Mouse (Mus musculus) splenic B cell, adult 2 months (primary cell): ENCODE measurements at regions not wholly inside any gene's neighbourhood (a gene's known extent, or its start where the extent isn't known, plus 50 kb on each side); places are given as distances from the start of the nearest gene placed in this dataset.

Experiments used
- DNase-seq: peaks from one replicate; pipeline ENCODE4 v3.0.0-alpha.2; 2011; ENCODE audit warnings: low read depth, low spot score
- H3K27me3 ChIP-seq: 2 replicates; pipeline ENCODE4 v1.6.1; 2012; ENCODE audit warnings: mild to moderate bottlenecking, low read length, moderate library complexity, mixed read lengths; ENCODE audit not compliant: control insufficient read depth, poor library complexity, insufficient read depth, severe bottlenecking
- H3K36me3 ChIP-seq: 2 replicates; pipeline ENCODE4 v1.6.1; 2012; ENCODE audit warnings: mild to moderate bottlenecking, low read length, moderate library complexity, mixed read lengths; ENCODE audit not compliant: control insufficient read depth, poor library complexity, insufficient read depth, severe bottlenecking

DNA sequence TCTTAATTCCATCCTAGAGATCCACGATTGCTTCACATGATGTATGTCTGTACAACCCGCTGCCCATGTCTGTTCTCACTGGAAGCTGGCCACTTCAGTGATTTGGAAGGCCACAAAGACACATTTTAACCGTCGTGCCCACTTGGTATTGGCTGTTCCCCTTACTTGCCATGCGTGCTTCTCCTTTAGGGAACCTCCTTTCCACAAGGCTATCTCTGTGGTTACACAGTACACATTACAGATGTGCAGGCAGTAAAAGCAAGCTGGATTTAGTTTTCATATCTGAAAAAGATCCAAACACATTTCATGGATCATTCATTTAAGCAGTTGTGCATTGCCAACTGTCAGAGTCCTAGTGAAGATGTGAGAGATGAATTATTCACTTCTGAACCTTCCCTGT lies 414.7 kb upstream of the Gm26657 start:
- no peaks in the 10 kb centered on the region for H3K36me3 ChIP-seq

DNA sequence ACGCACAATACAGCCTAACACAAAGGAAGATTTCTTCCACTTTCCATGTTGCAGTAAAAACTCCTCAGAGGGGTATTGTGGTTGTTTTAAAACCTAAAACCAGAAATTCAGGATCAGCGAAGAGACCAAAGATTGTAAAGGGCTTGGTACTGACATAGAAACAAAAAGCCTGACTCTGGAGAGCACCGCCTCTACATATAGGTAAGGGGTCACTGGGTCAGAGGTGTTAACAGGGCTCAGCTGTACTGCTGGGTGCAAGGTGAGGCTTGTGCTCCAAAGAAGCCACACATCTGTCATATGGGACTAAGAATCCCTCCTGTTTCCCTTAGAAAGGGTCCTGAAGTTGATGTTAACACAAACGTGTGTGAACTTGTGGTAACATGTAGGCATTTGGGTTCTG lies 420.7 kb upstream of the Gm26657 start:
- DNase-seq = no peak
- H3K27me3 ChIP-seq = no peaks in the 10 kb centered on the region

More for the DNA sequence above, 414.7 kb upstream of the Gm26657 start:
- no peak for DNase-seq
- no peaks in the 10 kb centered on the region for H3K27me3 ChIP-seq

DNA sequence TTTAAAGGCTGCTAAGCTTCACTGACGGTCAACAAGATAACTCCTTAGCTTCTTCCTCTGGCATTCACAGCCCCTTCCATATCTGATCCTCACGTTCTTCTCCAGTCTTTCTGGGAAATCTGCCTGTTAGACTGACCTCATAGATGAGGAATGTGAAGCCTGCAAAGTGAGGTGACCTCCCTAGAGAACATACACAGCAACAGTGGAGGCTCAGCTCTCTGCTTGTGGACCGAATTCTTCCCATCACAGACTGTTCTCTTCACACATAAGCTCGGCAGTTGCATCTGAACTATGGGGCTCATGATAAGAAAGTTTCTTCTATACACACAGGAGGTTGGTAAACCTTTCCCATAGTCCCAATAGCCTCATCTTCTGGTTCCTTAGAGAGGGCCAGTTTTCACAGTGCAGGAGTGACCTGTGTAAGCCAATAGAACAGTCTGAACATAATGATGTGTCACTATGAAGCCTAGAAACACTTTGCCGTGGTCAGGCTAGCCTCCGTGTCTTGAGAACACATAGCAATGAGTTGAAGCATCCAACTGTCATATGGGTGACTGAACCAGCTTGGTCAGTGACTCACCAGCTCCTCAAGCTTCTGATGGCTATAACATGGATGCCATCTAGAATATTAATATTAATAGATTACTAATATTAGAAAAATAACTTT lies 434.1 kb upstream of the Gm26657 start:
- DNase-seq = no peak

More for the DNA sequence above, 420.7 kb upstream of the Gm26657 start:
- H3K36me3 ChIP-seq = no peaks in the 10 kb centered on the region

DNA sequence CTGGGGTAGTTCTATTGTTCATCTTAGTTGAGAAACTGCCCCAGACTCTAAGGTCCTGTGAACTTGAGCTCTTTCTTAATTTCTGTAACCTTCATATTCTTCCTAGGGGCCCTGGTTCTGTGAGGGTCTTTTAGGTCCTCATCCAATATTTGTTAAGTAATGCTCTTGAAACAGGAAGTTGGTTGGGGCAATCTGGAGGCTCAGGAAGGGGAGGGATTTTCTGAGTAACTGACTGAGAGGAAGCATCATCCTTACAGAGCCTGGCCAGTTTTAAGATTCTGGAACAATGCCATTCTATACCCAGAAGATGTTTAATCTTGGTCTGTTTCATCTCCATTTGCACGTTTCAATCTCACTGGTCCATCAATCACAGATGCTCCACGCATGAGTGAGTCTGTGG lies 435.6 kb upstream of the Gm26657 start:
- no peaks in the 10 kb centered on the region for H3K36me3 ChIP-seq
- no peak for DNase-seq
- H3K27me3 ChIP-seq = no peaks in the 10 kb centered on the region

More for the DNA sequence above, 434.1 kb upstream of the Gm26657 start:
- Histone ChIP-seq H3K36me3 (no peaks in the 10 kb centered on the region), H3K27me3 (no peaks in the 10 kb centered on the region)

DNA sequence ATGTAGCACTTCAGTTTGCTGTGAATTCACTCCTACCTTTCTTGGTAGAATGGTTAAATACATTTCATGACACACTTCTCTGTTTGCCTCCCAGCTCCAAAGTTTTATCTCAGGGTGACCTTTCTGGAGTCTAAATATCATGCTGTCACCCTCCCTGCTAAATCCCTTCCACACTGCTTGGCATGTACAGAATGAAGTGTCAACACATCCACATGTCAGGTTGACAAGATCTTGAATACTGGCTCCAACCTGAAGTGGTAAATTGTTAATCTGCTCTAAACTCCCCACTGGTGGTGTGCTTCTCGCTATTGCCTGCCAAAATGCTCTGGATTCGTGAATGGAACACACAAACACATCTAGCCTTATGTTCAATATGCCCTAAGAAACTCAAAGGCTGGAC lies 451.9 kb upstream of the Gm26657 start:
- H3K27me3 ChIP-seq = no peaks in the 10 kb centered on the region
- no peaks in the 10 kb centered on the region for H3K36me3 ChIP-seq

GRCm38 (mm10) chr4:56284490-56284889 lies 455.4 kb upstream of the Gm26657 start:
- Histone ChIP-seq H3K27me3 (no peaks in the 10 kb centered on the region), H3K36me3 (no peaks in the 10 kb centered on the region)
- DNase-seq = no peak

More for the DNA sequence above, 451.9 kb upstream of the Gm26657 start:
- DNase-seq = no peak

GRCm38 (mm10) chr4:56275836-56276235 lies 464.0 kb upstream of the Gm26657 start:
- no peak for DNase-seq
- Histone ChIP-seq H3K36me3 (no peaks in the 10 kb centered on the region), H3K27me3 (no peaks in the 10 kb centered on the region)

DNA sequence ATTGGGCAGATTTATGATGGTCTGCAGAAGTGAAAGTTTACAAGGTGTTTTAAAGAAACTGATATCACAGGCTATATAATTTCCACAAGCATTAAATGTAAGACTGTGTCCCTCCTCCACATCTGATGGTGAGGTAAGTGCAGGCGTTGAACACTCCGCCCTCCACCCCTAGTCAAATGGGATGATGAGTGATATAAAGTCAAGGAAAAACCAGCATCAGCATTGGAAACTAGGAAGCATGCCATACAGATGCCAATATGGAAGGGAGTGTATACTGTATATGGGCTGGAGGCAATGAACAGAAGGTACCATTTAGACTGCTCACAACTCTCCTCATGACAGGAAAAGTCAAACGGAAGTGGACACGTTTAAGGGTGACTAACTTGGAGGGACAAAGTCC lies 468.5 kb upstream of the Gm26657 start:
- no peaks in the 10 kb centered on the region for H3K27me3 ChIP-seq
- no peak for DNase-seq
- no peaks in the 10 kb centered on the region for H3K36me3 ChIP-seq

- Histone ChIP-seq H3K27me3 (no peaks in the 10 kb centered on the region), H3K36me3 (no peaks in the 10 kb centered on the region)
- no peak for DNase-seq
Observed at GRCm38 (mm10) chr4:56264626-56265025, 475.2 kb upstream of the Gm26657 start.

GRCm38 (mm10) chr4:56263822-56264221 lies 476.0 kb upstream of the Gm26657 start:
- no peak for DNase-seq
- Histone ChIP-seq H3K27me3 (no peaks in the 10 kb centered on the region), H3K36me3 (no peaks in the 10 kb centered on the region)

GRCm38 (mm10) chr4:56262589-56262988 lies 477.3 kb upstream of the Gm26657 start:
- no peaks in the 10 kb centered on the region for H3K27me3 ChIP-seq
- H3K36me3 ChIP-seq = no peaks in the 10 kb centered on the region
- no peak for DNase-seq

DNA sequence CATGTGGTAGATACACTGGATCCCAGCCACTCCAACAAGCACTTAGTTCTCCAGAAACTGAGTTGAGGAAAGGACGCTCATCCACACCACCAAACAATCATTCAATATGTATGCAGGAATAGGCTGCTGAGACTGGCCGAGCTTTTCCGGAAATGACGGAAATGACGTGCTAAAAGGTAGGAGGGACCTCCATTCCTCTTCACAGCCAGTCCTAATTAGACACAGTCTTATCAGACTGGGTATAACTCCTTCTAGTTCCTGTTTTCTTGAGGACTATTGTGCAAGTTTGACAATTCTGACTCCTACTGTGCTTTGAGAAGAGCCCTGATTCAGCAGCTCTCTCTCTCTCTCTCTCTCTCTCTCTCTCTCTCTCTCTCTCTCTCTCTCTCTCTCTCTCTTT lies 477.9 kb upstream of the Gm26657 start:
- H3K36me3 ChIP-seq = no peaks in the 10 kb centered on the region
- DNase-seq = no peak
- H3K27me3 ChIP-seq = no peaks in the 10 kb centered on the region

DNA sequence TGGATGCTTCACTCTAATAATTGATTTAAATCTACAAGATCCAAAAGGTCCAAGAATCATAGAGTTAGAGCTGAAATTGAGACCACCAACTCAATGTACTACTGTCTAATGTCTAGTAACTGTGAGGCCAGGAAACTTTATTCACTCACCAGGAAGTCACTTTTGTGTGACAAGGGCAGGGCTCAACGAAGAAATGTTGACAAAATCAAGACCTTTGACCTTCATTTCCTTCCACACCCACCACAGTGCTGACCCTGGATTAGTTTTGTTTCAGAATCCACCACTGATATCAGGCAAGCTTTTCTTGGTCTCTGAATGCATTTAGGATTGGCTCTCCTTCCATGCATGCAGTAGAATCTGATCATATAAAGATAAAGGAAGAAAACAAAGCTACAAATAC lies 487.5 kb upstream of the Gm26657 start:
- H3K27me3 ChIP-seq = no peaks in the 10 kb centered on the region; the same call in 1 of the 2 replicates
- H3K36me3 ChIP-seq = no peaks in the 10 kb centered on the region
- no peak for DNase-seq

- no peak for DNase-seq
- no peaks in the 10 kb centered on the region for H3K36me3 ChIP-seq
- H3K27me3 ChIP-seq = no peaks in the 10 kb centered on the region; the same call in 1 of the 2 replicates
Observed at GRCm38 (mm10) chr4:56251766-56252165, 488.1 kb upstream of the Gm26657 start.

GRCm38 (mm10) chr4:56250611-56251010 lies 489.3 kb upstream of the Gm26657 start:
- DNase-seq = no peak
- no peaks in the 10 kb centered on the region; the same call in 1 of the 2 replicates for H3K27me3 ChIP-seq
- H3K36me3 ChIP-seq = no peaks in the 10 kb centered on the region

DNA sequence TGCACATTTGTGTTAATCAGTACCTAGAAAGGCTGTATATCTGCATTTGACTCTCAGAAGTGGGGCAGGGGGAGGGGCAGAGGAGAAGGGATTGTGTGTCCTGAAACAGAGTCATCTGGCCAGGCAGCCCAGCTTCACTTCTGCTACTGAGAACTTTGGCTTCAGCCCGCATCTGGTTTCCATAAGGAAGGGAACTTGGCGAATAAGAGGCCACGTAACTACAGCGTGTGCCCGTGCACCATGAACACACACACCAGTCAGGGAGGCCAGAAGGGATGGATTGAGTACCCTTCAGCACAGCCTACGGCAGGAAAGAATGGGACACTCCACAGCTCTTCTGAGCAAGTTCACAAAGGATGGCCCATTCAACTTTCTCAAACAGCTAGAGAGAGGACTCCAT lies 496.0 kb upstream of the Gm26657 start:
- no peak for DNase-seq
- Histone ChIP-seq H3K36me3 (no peaks in the 10 kb centered on the region), H3K27me3 (no peaks in the 10 kb centered on the region; the same call in 1 of the 2 replicates)
